Mouse (Mus musculus) inflammation-experienced regulatory T-cells, adult 16 weeks (primary cell): Measurements from ENCODE around the gene Zrsr1. TPM values are rescaled to one million over a fixed set of nuclear protein-coding genes. Genes with fewer than 3 reads are reported as not detected.

Experiments used
- polyA plus RNA-seq: library from polyadenylated mRNA; unstranded; fragments of 100-300 nt; shearing (Covaris generic); gene quantifications from one replicate; pipeline ENCODE4 v1.2.1, GENCODE M21; 2017

Zrsr1 gene
- 2.8 TPM for polyA plus RNA-seq

DNA sequence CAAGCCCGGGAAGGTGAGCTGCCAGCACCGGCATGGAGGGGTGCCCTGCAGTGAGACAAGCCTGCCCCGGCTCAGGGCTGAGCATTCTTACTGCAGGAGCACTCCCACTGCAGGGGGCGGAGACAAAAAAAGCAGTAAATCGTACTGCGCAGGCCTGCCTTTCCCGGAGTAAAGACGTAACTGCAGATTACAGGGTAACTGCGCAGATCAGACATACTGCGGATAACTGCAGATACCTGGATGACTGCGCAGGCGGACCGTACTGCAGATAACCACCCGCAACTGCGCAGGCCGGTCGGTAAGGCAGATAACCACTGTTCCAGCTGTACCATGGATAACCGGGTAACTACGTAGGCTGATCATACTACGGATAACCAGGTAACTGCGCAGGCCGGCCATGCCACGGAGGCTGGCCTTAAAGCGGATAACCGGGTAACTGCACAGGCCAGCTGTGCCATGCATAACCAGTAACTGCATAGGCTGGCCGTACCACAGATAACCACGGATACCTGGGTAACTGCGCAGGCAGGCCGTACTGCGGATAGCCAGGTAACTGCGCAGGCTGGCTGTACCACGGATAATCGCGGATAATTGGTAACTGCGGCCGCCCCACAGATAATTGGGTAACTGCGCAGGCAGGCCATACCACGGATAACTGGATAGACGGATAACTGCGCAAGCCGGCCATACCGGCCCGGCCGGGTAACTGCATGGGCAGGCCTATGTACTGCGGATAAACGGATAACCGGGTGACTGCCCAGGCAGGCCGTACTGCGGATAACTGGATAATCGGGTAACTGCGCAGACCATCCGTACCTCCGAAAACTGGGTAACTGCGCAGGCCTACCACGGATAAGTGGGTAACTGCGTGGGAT lies at the start of gene Zrsr1:
Gene Zrsr1, plus strand, starts transcription at position 171 of the 875 bp plus-strand sequence.

DNA sequence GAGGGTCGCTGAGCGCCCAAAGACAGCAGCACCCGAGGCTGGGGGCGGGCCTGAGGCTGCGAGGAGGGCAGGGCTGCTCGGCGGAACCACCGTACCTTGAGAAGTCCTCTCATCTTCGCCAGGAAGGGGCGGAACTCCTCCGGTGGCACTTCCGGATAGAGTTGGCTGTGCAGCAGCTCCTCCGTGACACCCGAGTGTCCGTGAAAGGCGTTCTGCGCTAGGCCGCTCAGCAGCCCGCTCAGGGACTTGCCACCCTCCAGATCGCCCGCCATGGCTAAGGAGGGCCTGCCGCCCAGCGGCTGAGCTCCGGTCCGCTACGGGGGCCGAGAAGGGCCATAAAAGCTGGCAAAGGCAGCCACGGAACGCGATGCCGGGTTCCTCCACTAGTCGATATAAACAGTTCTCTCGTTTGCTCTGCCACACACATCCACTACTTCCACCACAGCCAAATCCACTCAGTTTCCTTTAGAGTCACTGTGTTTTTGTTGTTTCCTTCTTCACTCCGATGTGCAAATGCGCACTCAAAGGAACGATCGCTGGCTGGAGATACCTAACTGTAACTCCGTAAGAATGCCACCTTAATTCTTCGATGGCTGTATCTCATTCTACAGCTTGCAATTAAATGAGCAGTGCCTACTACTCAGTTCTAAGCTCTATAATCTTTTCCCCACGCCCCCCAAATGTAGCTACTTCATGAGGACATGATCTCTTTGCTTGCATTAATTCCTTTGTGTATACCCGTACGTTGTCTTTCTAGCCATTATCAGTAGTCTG lies 10.4 kb downstream of the Zrsr1 start, which contains the start of the genes Gm28048 and Commd1:
Gene Gm28048, minus strand, starts transcription at position 107 of the 774 bp plus-strand sequence.
Gene Commd1, minus strand, starts transcription at position 399 of the 774 bp plus-strand sequence.

DNA sequence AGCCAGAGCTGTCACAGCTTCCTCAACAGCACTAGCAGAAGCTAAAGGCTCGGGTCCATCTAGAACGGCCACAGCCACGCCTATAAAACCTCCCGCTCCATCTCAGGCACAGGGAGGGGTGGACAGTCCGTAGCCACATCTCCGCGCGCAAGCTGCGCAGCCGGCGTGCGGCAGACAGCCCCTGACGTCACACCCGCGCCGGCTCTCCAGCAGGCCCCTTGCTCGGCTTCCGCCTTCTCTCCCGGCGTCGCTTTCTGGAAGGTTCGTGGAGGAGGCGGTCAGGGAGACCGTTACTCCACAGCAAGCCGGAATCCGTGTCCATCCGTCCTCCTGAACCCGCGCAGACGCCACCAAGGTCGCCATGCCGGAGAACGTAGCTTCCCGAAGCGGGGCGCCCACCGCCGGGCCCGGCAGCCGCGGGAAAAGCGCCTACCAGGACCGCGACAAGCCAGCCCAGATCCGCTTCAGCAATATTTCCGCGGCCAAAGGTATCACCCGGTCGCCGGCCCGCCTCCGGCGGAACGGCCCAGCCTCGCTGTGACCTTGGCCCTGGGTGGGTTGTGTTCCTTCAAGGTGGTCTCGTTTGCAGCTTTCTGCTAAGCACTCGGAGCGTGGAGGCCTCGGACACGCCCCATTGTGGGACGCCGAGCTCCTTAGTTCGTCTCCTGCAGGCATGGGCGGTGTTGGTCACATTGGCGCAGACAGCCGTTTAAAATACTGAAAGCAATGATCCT lies 18.8 kb downstream of the Zrsr1 start, which contains the start of gene Cct4:
Gene Cct4, plus strand, starts transcription at position 127 of the 734 bp plus-strand sequence.

DNA sequence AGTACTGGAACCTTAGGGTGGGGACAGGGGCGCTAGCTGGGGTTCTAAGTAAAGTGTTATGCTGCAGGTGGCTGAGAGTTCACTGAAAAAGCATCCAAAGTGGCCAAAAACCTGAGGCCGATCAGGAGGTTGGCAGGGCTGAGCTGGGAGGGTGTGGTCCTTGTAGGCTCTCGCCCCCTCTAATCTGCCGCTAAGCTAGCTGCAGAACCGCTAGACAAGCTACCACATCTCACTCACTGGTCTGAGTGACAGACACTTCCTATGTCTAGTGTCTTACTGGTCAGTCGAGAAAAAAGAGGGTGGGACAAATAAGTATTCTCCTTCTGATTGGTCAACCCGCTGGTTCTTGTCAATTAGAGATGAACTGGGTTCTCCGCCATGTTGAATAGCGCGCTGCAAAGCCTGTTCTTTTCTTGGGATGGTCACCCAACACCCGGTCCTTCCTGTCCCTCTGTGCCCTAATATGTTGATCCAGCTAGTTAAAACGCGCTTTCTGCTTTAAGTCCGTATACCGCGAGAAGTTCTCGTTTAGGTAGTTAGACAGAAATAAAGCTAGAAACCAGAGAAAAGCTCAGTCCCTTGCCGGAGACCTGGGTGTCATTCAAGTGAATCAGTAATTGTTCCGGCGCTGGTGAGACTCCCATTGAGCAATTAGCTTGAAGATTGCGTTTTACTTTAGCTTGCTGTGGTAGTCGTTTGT lies 35.8 kb downstream of the Zrsr1 start, which contains the start of gene Fam161a:
Gene Fam161a, plus strand, starts transcription at position 51 of the 700 bp plus-strand sequence.

Other genes starting within 250 kb of the Zrsr1 start
- 22.3 TPM for gene B3gnt2, start 111.0 kb upstream of the Zrsr1 start, polyA plus RNA-seq
- 32.5 TPM for gene Gm28048, start 10.1 kb downstream of the Zrsr1 start, polyA plus RNA-seq
- 103 TPM for gene Commd1, start 10.4 kb downstream of the Zrsr1 start, polyA plus RNA-seq
- 255 TPM for gene Cct4, start 18.5 kb downstream of the Zrsr1 start, polyA plus RNA-seq
- 3.2 TPM for gene Fam161a, start 35.5 kb downstream of the Zrsr1 start, polyA plus RNA-seq